Mouse (Mus musculus): ENCODE data around the gene Gm9.
"Not testable (repeated sequence)": the region's sequence is repeated elsewhere in the genome, so short reads cannot be mapped to it uniquely, and the experiment has no call there.

Gm9 gene

GRCm38 (mm10) chrX:37210941-37211340 lies at the start of gene Gm9:
TSS of gene Gm9 (minus strand) at chrX:37211041.
- no peak for DNase-seq (ENCODE audit: low spot score)

DNA sequence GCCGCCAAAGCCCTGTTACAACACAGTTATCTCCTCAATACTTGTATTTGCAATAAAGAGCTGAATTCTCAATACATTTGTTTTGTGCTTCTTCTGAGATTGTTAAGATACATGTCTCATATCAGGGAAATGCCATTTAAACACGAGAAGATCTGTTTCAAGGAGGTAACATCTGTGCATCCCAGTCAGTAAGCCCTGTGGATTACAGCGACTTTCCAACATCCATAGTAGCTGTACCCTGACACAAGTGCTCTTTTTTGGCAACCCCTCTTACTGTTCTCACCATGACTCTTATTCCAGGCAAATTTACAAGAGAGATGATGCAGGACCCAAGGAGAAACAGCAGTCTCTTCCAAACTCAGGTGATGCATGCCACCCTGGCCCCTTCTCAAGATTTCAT lies 38.8 kb upstream of the Gm9 start, which contains the start of gene Rhox3a:
Gene Rhox3a, plus strand, starts transcription at position 301 of the 400 bp plus-strand sequence.
- DNase-seq (ENCODE audit: low spot score) = not testable (repeated sequence)

- not testable (repeated sequence) for DNase-seq (ENCODE audit: low spot score)
These were observed 33.8 kb upstream of the Gm9 start, which contains the start of gene Rhox2a for GRCm38 (mm10) chrX:37244676-37245075. TSS of gene Rhox2a (plus strand) at chrX:37244976.

DNA sequence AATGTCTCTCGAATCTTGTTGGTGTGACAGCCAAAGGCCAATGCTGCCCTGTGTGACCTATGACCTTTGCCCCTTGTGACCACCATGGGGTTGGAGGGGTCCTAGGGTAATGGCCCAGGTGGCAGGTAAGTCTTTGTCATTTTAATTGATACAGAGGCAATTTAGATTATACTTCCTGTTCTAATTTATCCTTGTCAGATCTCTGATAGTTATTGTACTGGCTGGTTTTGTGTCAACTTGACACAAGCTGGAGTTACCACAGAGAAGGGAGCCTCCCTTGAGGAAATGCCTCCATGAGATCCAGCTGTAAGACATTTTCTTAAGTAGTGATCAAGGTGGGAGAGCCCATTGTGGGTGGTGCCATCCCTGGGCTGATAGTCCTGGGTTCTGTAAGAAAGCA lies 11.3 kb upstream of the Gm9 start, which contains the start of gene Rhox1:
Gene Rhox1, minus strand, starts transcription at position 101 of the 400 bp plus-strand sequence.
- not testable (repeated sequence) for DNase-seq (ENCODE audit: low spot score)

DNA sequence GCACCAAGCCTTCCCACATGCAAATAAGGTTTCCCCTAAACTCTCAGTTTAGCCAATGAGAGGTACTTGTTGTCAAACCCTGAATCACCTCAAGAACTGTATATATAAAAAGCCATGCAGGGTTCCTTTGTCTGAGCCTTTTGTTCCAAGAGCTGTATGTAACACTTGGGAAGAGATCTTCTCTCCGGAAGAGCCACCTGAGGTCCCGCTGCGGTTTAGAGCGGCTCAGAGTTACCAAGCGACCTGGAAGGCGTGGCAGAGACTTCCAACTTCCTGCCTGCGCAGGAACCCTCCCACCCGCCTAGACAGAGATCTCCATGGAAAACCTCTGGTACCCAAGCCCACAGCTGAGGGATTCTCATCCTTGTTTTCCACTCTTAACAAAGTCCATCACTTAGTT lies 12.2 kb downstream of the Gm9 start:
- no peak for DNase-seq (ENCODE audit: low spot score)

GRCm38 (mm10) chrX:37191744-37192379 lies 19.0 kb downstream of the Gm9 start:
- DNase-seq (ENCODE audit: low spot score) = no peak

- DNase-seq (ENCODE audit: low spot score) = peak; percentile 63
These were observed 19.6 kb downstream of the Gm9 start, which contains the start of the genes Ndufa1 and Rnf113a1 for GRCm38 (mm10) chrX:37191105-37191743. TSS of gene Ndufa1 (minus strand) at chrX:37191163. TSS of gene Rnf113a1 (plus strand) at chrX:37191245.

GRCm38 (mm10) chrX:37190755-37191104 lies 20.1 kb downstream of the Gm9 start:
- no peak for DNase-seq (ENCODE audit: low spot score)

DNA sequence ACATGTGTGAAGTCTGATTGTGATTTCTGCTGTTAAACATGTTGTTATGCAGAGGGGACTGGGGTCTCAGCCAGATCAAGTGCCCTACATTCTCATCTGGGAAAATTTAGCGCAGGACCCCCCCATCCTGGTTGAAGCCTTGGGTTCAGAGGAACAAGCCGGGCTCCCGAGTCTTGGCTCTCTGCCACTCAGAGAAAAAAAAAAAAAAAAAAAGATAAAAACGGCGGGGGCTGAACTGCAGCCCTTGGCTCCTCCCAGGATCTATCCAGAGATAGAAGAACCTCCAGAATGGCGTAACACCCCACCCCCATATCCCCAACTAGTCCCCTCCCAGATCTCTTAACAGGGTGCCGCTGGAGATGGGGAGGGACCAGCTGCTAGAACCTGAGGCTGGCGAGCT lies 26.4 kb downstream of the Gm9 start:
- not testable (repeated sequence) for DNase-seq (ENCODE audit: low spot score)

DNA sequence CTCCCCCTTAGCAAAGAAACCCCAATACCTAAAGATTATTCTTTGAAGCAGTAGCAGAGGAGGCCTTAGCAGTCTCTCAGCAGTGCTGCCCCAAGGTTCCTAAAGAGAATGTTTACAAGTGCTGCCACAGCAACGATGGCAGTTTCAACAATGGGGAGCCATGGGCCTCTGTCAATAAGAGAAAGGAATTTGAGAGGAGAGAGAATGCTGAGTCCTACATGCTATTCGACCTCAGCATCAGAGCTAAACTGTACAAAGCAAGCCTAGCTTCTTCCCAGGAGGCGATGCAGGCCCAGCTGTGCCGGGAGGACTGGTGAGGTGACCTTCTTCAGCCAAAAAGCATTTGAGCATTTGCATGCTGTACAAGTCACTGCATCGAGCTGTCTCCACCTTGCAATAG lies 42.1 kb downstream of the Gm9 start, which contains the start of gene Akap14:
Gene Akap14, minus strand, starts transcription at position 101 of the 400 bp plus-strand sequence.
- DNase-seq (ENCODE audit: low spot score) = no peak

- DNase-seq (ENCODE audit: low spot score) = no peak
These were observed 43.8 kb downstream of the Gm9 start for GRCm38 (mm10) chrX:37167085-37167484.

- DNase-seq (ENCODE audit: low spot score) = no peak
These were observed 47.7 kb downstream of the Gm9 start for GRCm38 (mm10) chrX:37163115-37163514.

DNA sequence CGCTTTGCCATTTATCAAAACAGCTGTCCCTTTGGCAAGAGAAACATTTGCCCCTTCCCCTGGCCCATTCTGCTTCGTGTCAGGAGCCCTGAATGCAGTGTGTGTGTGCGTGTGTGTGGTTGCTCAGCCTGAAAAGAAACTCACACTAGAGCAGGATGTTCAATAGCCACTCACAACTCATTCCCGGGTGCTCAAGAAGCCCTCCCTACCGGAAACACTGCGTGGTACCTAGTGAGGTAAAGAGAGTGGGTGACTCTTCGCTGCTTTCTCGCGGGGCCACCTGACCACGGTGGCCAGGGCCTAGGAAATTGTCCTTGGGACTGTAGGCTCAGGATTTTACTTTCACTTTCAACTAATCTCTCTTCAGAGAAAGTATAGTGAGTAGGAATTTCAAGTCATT lies 49.7 kb downstream of the Gm9 start:
- no peak for DNase-seq (ENCODE audit: low spot score)

All from ovary, adult 18-20 months (tissue).